In the genomic region with DNA sequence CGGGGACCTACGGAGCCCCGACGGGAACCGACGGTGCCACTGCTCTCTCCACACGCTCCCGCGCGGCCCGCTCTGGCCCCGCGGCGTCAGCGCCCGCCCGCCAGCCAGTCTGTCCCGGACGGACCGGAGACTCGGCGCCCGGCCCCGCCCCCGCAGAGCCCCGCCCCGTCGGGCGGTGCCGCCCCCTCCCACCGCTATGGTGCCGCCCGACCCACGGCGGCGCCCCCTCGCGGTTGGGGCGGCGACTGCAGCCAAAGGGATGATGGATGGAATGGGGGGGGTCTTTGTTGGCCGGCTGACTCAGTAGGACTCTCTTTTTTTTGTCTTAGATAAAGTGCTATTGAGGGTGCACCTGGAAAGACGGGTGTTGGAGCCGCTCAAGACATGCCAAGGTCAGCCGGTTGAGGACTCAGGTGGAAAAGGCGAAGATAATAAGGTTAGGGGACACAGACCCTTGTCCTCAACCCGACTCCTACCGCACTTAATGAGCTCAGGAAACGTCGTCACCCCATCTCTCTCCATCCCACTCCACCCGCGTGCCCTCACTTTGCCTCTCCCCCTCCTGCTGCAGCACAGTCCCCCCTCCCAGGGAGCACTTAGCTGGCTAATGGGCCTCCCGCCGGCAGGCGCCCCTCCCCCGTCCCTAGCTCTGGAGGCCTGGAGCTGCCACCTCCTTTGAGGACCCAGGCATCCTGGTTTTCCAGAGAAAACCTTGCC, we compare ENCODE assay signal across 8 mouse cellular contexts. TPM values are rescaled to one million over a fixed set of nuclear protein-coding genes. Genes with fewer than 3 reads are reported as not detected.
DNase-seq lines count a peak whose midpoint lies in the region; ATAC-seq lines count a peak whose summit lies in the region.

No protein-coding gene starts in this region.

- WGBS in forebrain, embryonic 10.5 days = 1% methylated on average over 54 of the region's 55 CpGs
- WGBS in limb, embryonic 10.5 days = 1% methylated on average over 53 of the region's 55 CpGs
- WGBS in stomach, embryonic 14.5 days = under 1% methylated on average over 55 of the region's 55 CpGs

- peak overlapping the region; percentile 65 for H3K4me3 ChIP-seq in forebrain, embryonic 10.5 days
- H3K4me3 ChIP-seq in limb, embryonic 10.5 days = peak overlapping the region; percentile 66
- H3K4me3 ChIP-seq in stomach, embryonic 14.5 days (ENCODE audit: low read depth, low read length) = peak overlapping the region; percentile 68

- H3K9ac ChIP-seq in stomach, embryonic 14.5 days (replicated peaks; ENCODE audit: low read depth, low read length) = peak overlapping the region; percentile 83

- H3K9me3 ChIP-seq in forebrain, embryonic 10.5 days = no peaks in the 10 kb centered on the region
- no peaks in the 10 kb centered on the region for H3K9me3 ChIP-seq in limb, embryonic 10.5 days (replicated peaks)
- H3K9me3 ChIP-seq in stomach, embryonic 14.5 days (ENCODE audit: control insufficient read depth, low read depth, low read length) = no peaks in the 10 kb centered on the region

- peak overlapping the region; percentile 81 for H3K27ac ChIP-seq in forebrain, embryonic 10.5 days
- H3K27ac ChIP-seq in limb, embryonic 10.5 days = peak overlapping the region; percentile 87
- H3K27ac ChIP-seq in stomach, embryonic 14.5 days (ENCODE audit: low read length) = peak overlapping the region; percentile 39; the same call in 1 of the 2 replicates

- H3K4me2 ChIP-seq in stomach, embryonic 14.5 days (replicated peaks; ENCODE audit: low read depth, low read length) = peak overlapping the region; percentile 94

- ATAC-seq in CD4-positive, CD25-positive, alpha-beta regulatory T cell, adult 4 months = peak; percentile 61
- ATAC-seq in stomach, embryonic 14.5 days (ENCODE audit: insufficient number of reproducible peaks, insufficient read depth, low FRiP score, low read depth) = peak; percentile 66
- ATAC-seq in frontal cortex, adult (ENCODE audit: low TSS enrichment) = no peak

- peaks cover 63% of the 10 kb centered on the region for H3K4me1 ChIP-seq in forebrain, embryonic 10.5 days
- peaks cover 59% of the 10 kb centered on the region for H3K4me1 ChIP-seq in limb, embryonic 10.5 days
- H3K4me1 ChIP-seq in stomach, embryonic 14.5 days (ENCODE audit: control insufficient read depth, insufficient read depth, low read length) = peaks cover 41% of the 10 kb centered on the region

- peaks cover 56% of the 10 kb centered on the region for H3K27me3 ChIP-seq in forebrain, embryonic 10.5 days (ENCODE audit: poor library complexity, severe bottlenecking)
- peaks cover 3% of the 10 kb centered on the region; the same call in 1 of the 2 replicates for H3K27me3 ChIP-seq in limb, embryonic 10.5 days (ENCODE audit: low read depth, poor library complexity, severe bottlenecking)
- H3K27me3 ChIP-seq in stomach, embryonic 14.5 days (ENCODE audit: control insufficient read depth, insufficient read depth, low read length) = no peaks in the 10 kb centered on the region

- DNase-seq in ZHBTc4 (ENCODE audit: low read depth, low spot score) = peak; percentile 82
- peak; percentile 52 for DNase-seq in forebrain, embryonic 10.5 days (ENCODE audit: extremely low spot score, low spot score)
- peak; percentile 55 for DNase-seq in heart, postnatal 25 days (ENCODE audit: low spot score)
- DNase-seq in limb, embryonic 10.5 days (ENCODE audit: low spot score) = peak; percentile 86
- DNase-seq in mesoderm, embryonic 11.5 days (ENCODE audit: low read depth, low spot score) = peak; percentile 68

- intact Hi-C loops in heart, postnatal 25 days (cut with DNase I) = loop anchor here (2.0 kb wide), 2 partner anchors 15 to 47 kb away; no protein-coding TSS in a partner anchor

- peaks cover 19% of the 10 kb centered on the region for H3K36me3 ChIP-seq in forebrain, embryonic 10.5 days (replicated peaks)
- peaks cover 17% of the 10 kb centered on the region for H3K36me3 ChIP-seq in limb, embryonic 10.5 days
- H3K36me3 ChIP-seq in stomach, embryonic 14.5 days (ENCODE audit: control insufficient read depth, insufficient read depth, low read length) = peaks cover 17% of the 10 kb centered on the region

RNA-seq across cellular contexts. Expression of gene Ppp1r14b, which starts 4.9 kb away (rescaled TPM):
- polyA plus RNA-seq in CD4-positive, CD25-positive, alpha-beta regulatory T cell, adult 4 months (2017; shearing (Covaris generic)) = 10 to 100 TPM in 1 of 2 experiments, 1 to 10 TPM in 1; 9.3 to 23.8 TPM
- 103 TPM in 2 replicates for polyA plus RNA-seq in forebrain, embryonic 10.5 days (2016; fragmentation: Nextera tagmentation; extraction: Ambion mirVana)
- 100 to 1,000 TPM in 1 of 2 experiments, 10 to 100 TPM in 1; 83.5 to 112 TPM for total RNA-seq in heart, postnatal 25 days (2021)
- 245 and 281 TPM in 2 replicates for polyA plus RNA-seq in limb, embryonic 10.5 days (2016; fragmentation: Nextera tagmentation; extraction: Ambion mirVana)
- polyA plus RNA-seq in stomach, embryonic 14.5 days (2014; fragmentation: Nextera tagmentation; extraction: Ambion mirVana) = 99.5 and 103 TPM in 2 replicates

RNA-seq across cellular contexts. Expression of gene Plcb3, which starts 6.4 kb away (rescaled TPM):
- 1 to 10 TPM; 3.2 to 3.4 TPM for polyA plus RNA-seq in CD4-positive, CD25-positive, alpha-beta regulatory T cell, adult 4 months (2017; shearing (Covaris generic))
- polyA plus RNA-seq in forebrain, embryonic 10.5 days (2016; fragmentation: Nextera tagmentation; extraction: Ambion mirVana) = 25.2 and 25.8 TPM in 2 replicates
- total RNA-seq in heart, postnatal 25 days (2021) = 10 to 100 TPM; 15.6 to 17.7 TPM
- 29.2 and 37.8 TPM in 2 replicates for polyA plus RNA-seq in limb, embryonic 10.5 days (2016; fragmentation: Nextera tagmentation; extraction: Ambion mirVana)
- polyA plus RNA-seq in stomach, embryonic 14.5 days (2014; fragmentation: Nextera tagmentation; extraction: Ambion mirVana) = 50.6 and 56.1 TPM in 2 replicates

RNA-seq across cellular contexts. Expression of gene Fkbp2, which starts 10.5 kb away (rescaled TPM):
- 10 to 100 TPM; 46.8 to 56.8 TPM for polyA plus RNA-seq in CD4-positive, CD25-positive, alpha-beta regulatory T cell, adult 4 months (2017; shearing (Covaris generic))
- 106 TPM in 2 replicates for polyA plus RNA-seq in forebrain, embryonic 10.5 days (2016; fragmentation: Nextera tagmentation; extraction: Ambion mirVana)
- total RNA-seq in heart, postnatal 25 days (2021) = 10 to 100 TPM; 16.5 to 22.2 TPM
- polyA plus RNA-seq in limb, embryonic 10.5 days (2016; fragmentation: Nextera tagmentation; extraction: Ambion mirVana) = 94.0 and 102 TPM in 2 replicates
- polyA plus RNA-seq in stomach, embryonic 14.5 days (2014; fragmentation: Nextera tagmentation; extraction: Ambion mirVana) = 88.3 and 94.1 TPM in 2 replicates

RNA-seq across cellular contexts. Expression of gene Vegfb, which starts 17.6 kb away (rescaled TPM):
- polyA plus RNA-seq in CD4-positive, CD25-positive, alpha-beta regulatory T cell, adult 4 months (2017; shearing (Covaris generic)) = 1 to 10 TPM; 3.3 to 4.4 TPM
- 31.0 and 32.9 TPM in 2 replicates for polyA plus RNA-seq in forebrain, embryonic 10.5 days (2016; fragmentation: Nextera tagmentation; extraction: Ambion mirVana)
- 100 to 1,000 TPM; 410 to 431 TPM for total RNA-seq in heart, postnatal 25 days (2021)
- polyA plus RNA-seq in limb, embryonic 10.5 days (2016; fragmentation: Nextera tagmentation; extraction: Ambion mirVana) = 41.1 and 41.7 TPM in 2 replicates
- 38.5 and 44.7 TPM in 2 replicates for polyA plus RNA-seq in stomach, embryonic 14.5 days (2014; fragmentation: Nextera tagmentation; extraction: Ambion mirVana)

RNA-seq across cellular contexts. Expression of gene Dnajc4, which starts 22.5 kb away (rescaled TPM):
- 10 to 100 TPM; 59.8 to 74.9 TPM for polyA plus RNA-seq in CD4-positive, CD25-positive, alpha-beta regulatory T cell, adult 4 months (2017; shearing (Covaris generic))
- 19.5 and 19.7 TPM in 2 replicates for polyA plus RNA-seq in forebrain, embryonic 10.5 days (2016; fragmentation: Nextera tagmentation; extraction: Ambion mirVana)
- 10 to 100 TPM; 48.2 to 56.1 TPM for total RNA-seq in heart, postnatal 25 days (2021)
- polyA plus RNA-seq in limb, embryonic 10.5 days (2016; fragmentation: Nextera tagmentation; extraction: Ambion mirVana) = 17.4 and 19.4 TPM in 2 replicates
- polyA plus RNA-seq in stomach, embryonic 14.5 days (2014; fragmentation: Nextera tagmentation; extraction: Ambion mirVana) = 23.8 and 31.2 TPM in 2 replicates
